Mouse (Mus musculus) lung, embryonic 15.5 days (tissue): Measurements from ENCODE around the gene Tpi1. TPM values are rescaled to one million over a fixed set of nuclear protein-coding genes. Genes with fewer than 3 reads are reported as not detected.

Experiments
- ATAC-seq: fragments of 200-750 bp; cut with Nextera tagmentation; 2 replicates; pipeline ENCODE4 v1.8.0; 2017; ENCODE audit warnings: moderate number of reproducible peaks, borderline replicate concordance; ENCODE audit not compliant: low FRiP score, low TSS enrichment; ENCODE audit errors: extremely low read depth
- H3K27ac ChIP-seq: fragments of 300-500 bp; sonication (generic); 2 replicates; pipeline ENCODE4 v1.5.1; 2015; ENCODE audit warnings: moderate library complexity, mild to moderate bottlenecking, inconsistent platforms
- H3K27me3 ChIP-seq: fragments of 300-500 bp; sonication (generic); 2 replicates; pipeline ENCODE4 v1.6.1; 2015; ENCODE audit warnings: inconsistent platforms
- H3K36me3 ChIP-seq: fragments of 300-500 bp; sonication (generic); 2 replicates; pipeline ENCODE4 v1.6.1; 2015; ENCODE audit warnings: inconsistent platforms
- H3K4me1 ChIP-seq: fragments of 300-500 bp; sonication (generic); 2 replicates; pipeline ENCODE4 v1.6.1; 2015; ENCODE audit warnings: inconsistent platforms
- H3K4me2 ChIP-seq: fragments of 300-500 bp; sonication (generic); 2 replicates; pipeline ENCODE4 v1.6.1; 2015; ENCODE audit warnings: inconsistent platforms, mild to moderate bottlenecking, moderate library complexity
- H3K4me3 ChIP-seq: fragments of 300-500 bp; sonication (generic); 2 replicates; pipeline ENCODE4 v1.5.1; 2015; ENCODE audit warnings: mild to moderate bottlenecking, inconsistent platforms
- H3K9ac ChIP-seq: fragments of 300-500 bp; sonication (generic); 2 replicates; pipeline ENCODE4 v1.6.1; 2015; ENCODE audit warnings: inconsistent platforms
- H3K9me3 ChIP-seq: fragments of 300-500 bp; sonication (generic); 2 replicates; pipeline ENCODE4 v1.6.1; 2016; ENCODE audit warnings: inconsistent platforms
- WGBS: fragments of 180-500 bp; shearing (Covaris S2); methylation state at CpG from one replicate; pipeline ENCODE4 v1.1.7; 2015; 5-methylcytosine and 5-hydroxymethylcytosine counted together
- polyA plus RNA-seq: library from polyadenylated mRNA; unstranded; fragments of >200 nt; fragmentation: Nextera tagmentation; extraction: Ambion mirVana; gene quantifications from 2 replicates; pipeline ENCODE4 v1.2.1, GENCODE M21; 2015

Gene Tpi1
- polyA plus RNA-seq: 712 and 746 TPM in 2 replicates

- H3K9ac ChIP-seq: peak within 1 kb of the TSS; percentile 85
- H3K4me1 ChIP-seq: peaks cover 36% of the 10 kb centered on the region
- H3K36me3 ChIP-seq: peaks cover 46% of the 10 kb centered on the region
- no peaks in the 10 kb centered on the region for H3K27me3 ChIP-seq
- H3K9me3 ChIP-seq: no peaks in the 10 kb centered on the region
- peak; percentile 90 for ATAC-seq
- H3K27ac ChIP-seq: peak within 1 kb of the TSS; percentile 93
- WGBS: under 1% methylated on average over 22 of the region's 22 CpGs
- peak within 1 kb of the TSS; percentile 71 for H3K4me2 ChIP-seq
- H3K4me3 ChIP-seq: peak within 1 kb of the TSS; percentile 78
Measured at GRCm38 (mm10) chr6:124813933-124814332, at the start of gene Tpi1. Tpi1 (minus strand) TSS chr6:124814296.

DNA sequence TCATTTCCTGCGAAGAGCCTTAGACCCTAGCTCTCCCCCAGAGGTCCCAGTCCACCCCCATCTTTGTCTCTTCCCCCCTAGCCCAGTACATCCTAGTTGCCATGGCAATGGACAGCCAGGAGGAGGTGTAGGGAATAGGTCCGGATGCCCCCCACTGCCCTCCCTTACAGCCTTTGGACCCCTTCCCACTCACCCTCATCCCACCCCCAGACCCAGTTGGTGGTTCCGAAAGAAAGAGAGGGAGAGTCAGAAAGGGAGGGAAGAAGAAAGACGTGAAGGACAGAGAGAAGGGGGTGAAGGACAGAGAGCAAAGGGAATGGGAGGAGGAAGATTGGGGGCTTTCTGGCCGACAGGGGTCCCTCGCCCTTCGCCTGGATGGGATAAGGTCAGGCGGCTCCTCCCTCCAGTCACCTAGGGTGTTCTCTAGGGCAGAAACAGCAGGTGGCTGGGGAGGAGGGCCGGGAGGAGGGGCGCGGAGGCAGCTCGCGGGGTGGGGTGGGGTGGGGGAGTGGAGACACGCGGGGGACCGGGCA lies 49.1 kb upstream of the Tpi1 start:
- peak overlapping the region; percentile 96 for H3K4me2 ChIP-seq
- H3K4me3 ChIP-seq: peak overlapping the region; percentile 50
- H3K9ac ChIP-seq: peak overlapping the region; percentile 50
- H3K9me3 ChIP-seq: no peaks in the 10 kb centered on the region
- ATAC-seq: peak; percentile 5; the same call in 1 of the 2 replicates
- H3K27ac ChIP-seq: no peak overlapping the region
- H3K4me1 ChIP-seq: peaks cover 28% of the 10 kb centered on the region
- H3K36me3 ChIP-seq: no peaks in the 10 kb centered on the region
- WGBS: 2% methylated on average over 15 of the region's 16 CpGs
- H3K27me3 ChIP-seq: peaks cover 77% of the 10 kb centered on the region

DNA sequence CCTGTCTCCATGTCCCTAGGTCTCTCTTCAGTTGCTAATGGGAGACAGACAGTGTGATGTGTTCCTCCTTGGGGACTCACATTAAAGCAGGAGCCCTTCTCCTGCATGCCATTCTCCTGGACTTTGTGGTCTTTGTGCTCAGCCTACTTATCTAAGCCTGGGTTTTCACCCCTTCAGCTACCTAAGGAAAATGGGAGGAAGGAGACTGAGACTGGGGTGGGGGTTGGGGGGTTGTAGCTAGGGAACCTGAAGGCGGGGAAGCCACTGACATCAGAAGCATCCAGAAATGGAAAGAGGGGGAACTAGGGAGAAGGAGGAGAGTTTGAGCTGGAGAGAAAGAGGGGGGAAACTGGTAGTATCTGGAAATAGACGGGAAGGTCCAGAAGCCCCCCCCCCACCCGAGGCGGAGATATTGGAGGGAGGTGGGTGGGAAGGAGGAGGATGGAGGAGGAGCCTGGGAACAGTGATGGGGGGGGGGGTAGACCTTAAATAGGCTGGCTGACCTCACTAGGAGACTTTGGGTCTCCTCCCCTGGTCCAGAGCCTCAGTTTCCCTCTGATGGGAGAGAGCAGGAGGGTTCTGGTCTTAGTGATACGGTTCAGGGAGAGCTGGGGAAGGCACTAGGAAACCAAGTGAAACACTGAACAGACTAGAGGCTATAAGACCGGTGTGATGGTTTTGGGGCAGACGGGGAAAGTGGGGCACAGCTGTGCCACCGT lies 48.5 kb upstream of the Tpi1 start:
- H3K4me3 ChIP-seq: 0 out of 2 replicates have a peak overlapping the region, but pooled peaks have one; percentile 50
- H3K9ac ChIP-seq: no peak overlapping the region
- peaks cover 34% of the 10 kb centered on the region for H3K4me1 ChIP-seq
- WGBS: 12% methylated on average over 8 of the region's 8 CpGs
- no peaks in the 10 kb centered on the region for H3K36me3 ChIP-seq
- no peak overlapping the region for H3K27ac ChIP-seq
- ATAC-seq: no peak
- H3K4me2 ChIP-seq: peak overlapping the region; percentile 96
- no peaks in the 10 kb centered on the region for H3K9me3 ChIP-seq
- H3K27me3 ChIP-seq: peaks cover 77% of the 10 kb centered on the region

GRCm38 (mm10) chr6:124861802-124862201 lies 47.7 kb upstream of the Tpi1 start:
- WGBS: 36% methylated on average over 3 of the region's 3 CpGs
- Histone ChIP-seq H3K4me2 (no peak overlapping the region), H3K9me3 (no peaks in the 10 kb centered on the region), H3K27ac (no peak overlapping the region), H3K27me3 (peaks cover 74% of the 10 kb centered on the region), H3K9ac (no peak overlapping the region), H3K4me1 (peaks cover 35% of the 10 kb centered on the region), H3K4me3 (no peak overlapping the region), H3K36me3 (no peaks in the 10 kb centered on the region)
- ATAC-seq: no peak

DNA sequence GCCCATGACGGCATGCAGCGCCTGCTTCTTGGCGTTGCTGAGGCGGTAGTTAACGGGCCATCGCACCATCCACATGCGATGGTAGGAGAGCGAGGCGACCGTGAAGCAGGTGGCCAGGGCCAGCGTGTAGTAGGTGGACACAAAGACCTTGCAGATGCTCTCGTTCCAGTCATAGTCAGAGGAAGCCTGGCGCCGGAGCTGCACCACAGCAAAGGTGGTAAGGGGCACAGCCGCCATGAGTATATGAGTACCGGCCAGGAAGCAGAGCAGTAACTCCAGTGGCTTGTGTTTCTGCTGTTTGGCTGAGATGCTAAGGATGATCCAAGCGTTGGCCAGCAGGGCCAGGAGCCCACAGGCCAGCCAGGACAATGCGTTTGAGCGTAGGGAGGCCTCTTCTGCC lies 47.2 kb upstream of the Tpi1 start:
- peaks cover 69% of the 10 kb centered on the region for H3K27me3 ChIP-seq
- H3K9ac ChIP-seq: no peak overlapping the region
- ATAC-seq: no peak
- H3K4me3 ChIP-seq: no peak overlapping the region
- peaks cover 40% of the 10 kb centered on the region for H3K4me1 ChIP-seq
- H3K4me2 ChIP-seq: no peak overlapping the region
- 78% methylated on average over 19 of the region's 19 CpGs for WGBS
- no peaks in the 10 kb centered on the region for H3K36me3 ChIP-seq
- H3K27ac ChIP-seq: no peak overlapping the region
- no peaks in the 10 kb centered on the region for H3K9me3 ChIP-seq

GRCm38 (mm10) chr6:124860511-124860910 lies 46.4 kb upstream of the Tpi1 start:
- WGBS: 87% methylated on average over 9 of the region's 9 CpGs
- H3K4me3 ChIP-seq: no peak overlapping the region
- H3K9me3 ChIP-seq: no peaks in the 10 kb centered on the region
- H3K4me2 ChIP-seq: no peak overlapping the region
- no peak overlapping the region for H3K9ac ChIP-seq
- peaks cover 45% of the 10 kb centered on the region for H3K4me1 ChIP-seq
- H3K36me3 ChIP-seq: no peaks in the 10 kb centered on the region
- no peak overlapping the region for H3K27ac ChIP-seq
- H3K27me3 ChIP-seq: peaks cover 61% of the 10 kb centered on the region
- ATAC-seq: no peak

- H3K4me3 ChIP-seq: no peak overlapping the region
- ATAC-seq: no peak
- 8% methylated on average over 12 of the region's 12 CpGs for WGBS
- no peaks in the 10 kb centered on the region for H3K36me3 ChIP-seq
- no peak overlapping the region for H3K9ac ChIP-seq
- H3K27me3 ChIP-seq: peaks cover 53% of the 10 kb centered on the region
- H3K4me2 ChIP-seq: no peak overlapping the region
- H3K4me1 ChIP-seq: peaks cover 49% of the 10 kb centered on the region
- no peaks in the 10 kb centered on the region for H3K9me3 ChIP-seq
- H3K27ac ChIP-seq: no peak overlapping the region
Measured at GRCm38 (mm10) chr6:124859725-124860124, 45.6 kb upstream of the Tpi1 start.

GRCm38 (mm10) chr6:124858561-124859318 lies 44.6 kb upstream of the Tpi1 start:
- no peak overlapping the region for H3K27ac ChIP-seq
- peaks cover 44% of the 10 kb centered on the region for H3K27me3 ChIP-seq
- no peak for ATAC-seq
- H3K9ac ChIP-seq: no peak overlapping the region
- 63% methylated on average over 28 of the region's 28 CpGs for WGBS
- H3K4me3 ChIP-seq: peak overlapping the region; percentile 85; the same call in 1 of the 2 replicates
- H3K36me3 ChIP-seq: no peaks in the 10 kb centered on the region
- H3K9me3 ChIP-seq: no peaks in the 10 kb centered on the region
- H3K4me2 ChIP-seq: peak overlapping the region; percentile 94; the same call in 1 of the 2 replicates
- peaks cover 49% of the 10 kb centered on the region for H3K4me1 ChIP-seq

GRCm38 (mm10) chr6:124857840-124858530 lies 43.9 kb upstream of the Tpi1 start:
- H3K36me3 ChIP-seq: 0 out of 2 replicates have a peak, but pooled peaks cover 3% of the 10 kb centered on the region
- no peak overlapping the region; the same call in 1 of the 2 replicates for H3K27ac ChIP-seq
- peak overlapping the region; percentile 94 for H3K4me2 ChIP-seq
- H3K9ac ChIP-seq: peak overlapping the region; percentile 89
- H3K27me3 ChIP-seq: peaks cover 39% of the 10 kb centered on the region
- 21% methylated on average over 26 of the region's 26 CpGs for WGBS
- H3K4me3 ChIP-seq: peak overlapping the region; percentile 85
- H3K4me1 ChIP-seq: peaks cover 43% of the 10 kb centered on the region
- ATAC-seq: no peak
- H3K9me3 ChIP-seq: no peaks in the 10 kb centered on the region

GRCm38 (mm10) chr6:124856916-124857839 lies 43.1 kb upstream of the Tpi1 start, which contains the start of gene P3h3:
P3h3 (minus strand) TSS chr6:124857752.
- Histone ChIP-seq H3K4me2 (peak within 1 kb of the TSS; percentile 94), H3K9me3 (no peaks in the 10 kb centered on the region), H3K4me1 (peaks cover 38% of the 10 kb centered on the region), H3K27ac (peak within 1 kb of the TSS; percentile 93), H3K9ac (peak within 1 kb of the TSS; percentile 89), H3K4me3 (peak within 1 kb of the TSS; percentile 85), H3K27me3 (peaks cover 32% of the 10 kb centered on the region), H3K36me3 (0 out of 2 replicates have a peak, but pooled peaks cover 6% of the 10 kb centered on the region)
- ATAC-seq: peak; percentile 81
- under 1% methylated on average over 79 of the region's 86 CpGs for WGBS
